Mouse (Mus musculus): ENCODE data around the gene Tmem182.

Gene Tmem182

DNA sequence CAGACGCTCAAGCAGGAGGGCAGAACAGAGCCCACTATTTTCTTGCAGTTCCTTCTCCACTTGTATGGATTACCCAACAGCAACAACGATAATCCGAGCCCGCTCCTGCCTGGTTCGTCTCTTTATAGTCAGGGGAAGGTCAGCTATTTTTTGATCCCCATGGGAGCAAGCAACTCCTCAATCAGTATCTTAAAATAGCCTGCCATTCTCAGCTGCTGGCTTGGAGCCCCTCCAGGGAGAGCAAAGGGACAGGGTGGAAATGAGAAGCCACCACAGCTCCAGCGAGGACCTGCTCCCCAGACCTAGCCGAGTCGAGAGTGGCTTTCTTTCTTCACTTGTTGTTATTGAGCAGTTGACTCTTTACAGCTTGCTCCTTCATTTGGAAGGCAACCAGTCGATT lies at the start of gene Tmem182:
Tmem182 (plus strand) TSS at position 251 of the 400 bp plus-strand sequence.
- no peak for DNase-seq

DNA sequence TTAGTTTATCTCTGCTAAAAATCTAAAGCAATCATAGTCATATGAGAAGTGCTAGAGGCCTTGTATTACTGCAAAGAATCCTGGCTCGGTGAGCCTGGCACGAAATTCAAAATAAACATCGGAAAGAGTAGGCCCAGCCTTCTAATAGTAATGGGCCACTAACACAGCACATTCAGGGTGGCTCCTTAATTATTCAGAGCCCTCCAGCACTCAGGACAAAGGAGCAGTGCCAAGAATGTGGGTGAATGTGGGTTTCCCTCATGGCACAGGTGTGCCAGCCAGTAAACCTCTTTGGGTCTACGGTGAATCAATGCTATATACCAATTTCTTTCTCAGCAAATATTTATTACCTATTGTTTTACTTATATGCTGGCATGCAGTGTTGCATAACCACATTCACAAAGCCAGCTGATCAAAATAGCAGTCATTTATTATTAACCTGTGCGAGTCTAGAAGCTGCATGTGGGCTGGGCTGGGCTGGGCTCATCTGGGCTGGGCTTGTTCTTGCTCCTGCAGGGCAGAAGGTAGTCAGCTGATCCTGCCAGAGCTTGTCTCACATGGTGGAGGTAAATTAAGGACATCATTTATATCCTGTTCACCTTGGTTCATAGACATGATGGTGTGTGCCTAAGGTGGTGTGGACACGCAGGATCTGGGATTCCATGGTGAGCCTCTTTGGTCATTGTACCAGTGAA lies 45.5 kb upstream of the Tmem182 start:
- no peak for DNase-seq

DNA sequence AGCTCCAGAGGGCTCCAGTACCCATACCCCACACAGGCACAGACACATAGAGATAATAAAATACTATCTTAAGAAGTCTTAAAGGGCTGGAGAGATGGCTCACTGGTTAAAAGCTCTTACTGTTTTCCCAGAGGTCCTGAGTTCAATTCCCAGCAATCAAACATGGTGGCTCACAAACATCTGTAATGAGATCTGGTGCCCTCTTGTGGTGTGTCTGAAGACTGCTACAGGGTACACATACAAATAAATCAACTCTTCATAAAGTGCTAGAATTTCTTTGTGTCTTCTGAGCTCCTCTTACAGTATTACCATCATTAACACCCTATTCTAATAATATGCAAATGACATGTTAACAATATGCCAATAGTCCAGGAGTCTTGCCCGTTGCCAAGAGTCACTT lies 41.4 kb upstream of the Tmem182 start:
- DNase-seq = no peak

DNA sequence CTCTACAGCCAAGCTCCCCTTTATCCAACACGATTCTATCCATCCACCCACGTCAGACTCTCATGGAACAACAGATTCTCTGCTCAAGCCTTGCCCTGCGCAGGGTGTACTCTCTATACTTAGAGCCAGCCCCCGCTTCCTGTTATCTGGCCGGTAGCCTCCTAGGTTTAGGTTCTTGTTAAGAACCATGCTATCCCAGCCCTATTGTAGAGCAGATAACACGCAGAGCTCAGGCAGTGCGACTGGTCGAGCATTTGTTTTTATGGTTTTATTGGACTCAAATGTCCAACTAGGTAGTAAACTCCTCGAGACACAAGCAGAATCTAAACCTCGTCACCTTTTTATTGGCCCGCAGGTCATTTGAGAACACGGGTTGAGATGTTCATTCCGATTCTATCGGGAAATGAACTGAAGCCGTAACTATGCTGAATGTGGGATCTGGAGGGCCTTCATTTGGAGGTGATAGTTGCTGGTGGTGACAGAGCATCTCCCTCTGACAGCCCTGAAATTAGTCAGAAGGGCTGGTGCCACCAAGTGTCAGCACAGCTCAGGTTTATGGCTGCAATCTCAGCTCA lies 40.6 kb upstream of the Tmem182 start:
- no peak for DNase-seq

DNA sequence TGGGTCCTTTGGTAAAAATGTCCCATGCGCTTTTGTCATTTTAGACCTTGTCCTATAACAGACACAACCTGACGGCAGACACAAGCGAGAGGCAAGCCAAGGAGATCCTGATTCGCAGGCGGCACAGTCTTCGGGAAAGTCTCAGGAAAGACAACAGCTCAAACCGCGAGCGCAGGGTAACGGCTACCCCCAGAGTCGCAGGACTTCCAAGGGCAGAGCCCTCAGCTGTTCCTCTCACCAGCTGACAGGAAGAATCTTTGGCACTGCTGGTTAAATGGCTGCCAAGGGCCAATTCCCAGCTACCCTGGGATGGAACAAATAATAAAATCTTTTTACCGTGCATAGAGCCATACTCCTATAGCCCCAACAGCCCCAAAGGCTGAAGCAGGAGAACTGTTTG lies 39.9 kb upstream of the Tmem182 start:
- no peak for DNase-seq

DNA sequence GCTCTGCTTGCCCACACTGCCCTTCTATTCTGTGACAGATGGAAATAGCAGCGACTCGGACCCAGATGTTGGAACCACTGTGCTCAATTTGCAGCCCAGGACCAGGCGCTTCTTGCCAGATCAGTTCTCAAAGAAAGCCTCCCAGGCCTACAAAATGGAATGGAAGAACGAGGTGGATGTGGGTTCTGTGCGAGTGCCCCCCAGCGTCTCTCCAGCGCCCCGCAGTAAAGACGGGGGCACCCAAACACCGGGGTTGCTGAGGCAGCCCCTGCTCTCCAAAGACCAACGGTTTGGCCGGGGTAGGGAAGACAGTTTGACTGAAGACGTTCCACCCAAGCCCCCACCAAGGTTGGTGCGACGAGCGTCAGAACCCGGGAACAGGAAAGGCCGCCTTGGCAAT lies 37.8 kb upstream of the Tmem182 start:
- no peak for DNase-seq

DNA sequence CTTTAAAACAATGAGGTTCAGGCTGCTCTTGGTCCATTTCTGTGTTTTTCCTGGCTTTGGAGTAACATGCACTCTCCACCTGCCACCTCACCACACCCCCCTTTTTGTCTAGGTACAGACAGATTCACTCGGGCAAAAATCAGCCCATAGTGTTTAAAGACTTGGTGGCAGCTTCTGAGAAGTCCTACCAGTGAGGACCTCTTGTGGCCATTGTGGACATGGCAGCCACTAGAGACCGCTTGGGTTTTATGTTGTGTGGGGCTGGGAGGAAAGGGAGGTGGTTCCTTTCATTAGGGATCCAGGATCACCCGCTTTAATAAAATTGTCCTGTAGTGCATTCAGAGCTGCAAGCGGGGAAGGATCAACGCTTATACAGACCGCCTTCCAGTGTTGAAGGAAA lies 36.8 kb upstream of the Tmem182 start:
- DNase-seq = no peak

DNA sequence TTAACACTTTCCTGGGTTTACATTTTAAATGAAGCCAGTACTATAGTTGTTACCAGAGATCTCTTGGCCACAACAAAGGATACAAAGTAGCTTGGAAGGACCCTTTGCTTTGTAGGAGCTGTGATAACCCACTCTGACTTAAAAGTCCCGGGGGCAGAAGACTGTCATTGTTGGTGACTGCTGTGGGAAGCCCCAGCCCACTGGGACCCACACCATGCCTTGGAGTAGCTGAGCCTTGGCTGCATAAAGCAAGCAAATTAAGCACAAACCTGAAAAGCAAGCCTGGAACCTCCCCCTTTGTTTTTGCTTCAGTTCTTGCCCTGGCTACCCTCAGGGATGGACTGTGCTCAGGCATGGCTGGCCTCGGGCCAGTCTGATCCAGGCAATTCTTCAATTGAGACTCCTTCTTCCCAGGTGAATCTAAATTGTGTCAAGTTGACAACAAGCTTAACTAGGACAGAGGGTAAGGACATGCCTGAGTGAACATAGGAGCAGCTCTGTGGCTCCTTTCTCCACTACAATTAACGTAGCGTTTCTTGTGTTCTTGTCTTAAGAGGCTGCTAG lies 36.0 kb upstream of the Tmem182 start:
- no peak for DNase-seq

DNA sequence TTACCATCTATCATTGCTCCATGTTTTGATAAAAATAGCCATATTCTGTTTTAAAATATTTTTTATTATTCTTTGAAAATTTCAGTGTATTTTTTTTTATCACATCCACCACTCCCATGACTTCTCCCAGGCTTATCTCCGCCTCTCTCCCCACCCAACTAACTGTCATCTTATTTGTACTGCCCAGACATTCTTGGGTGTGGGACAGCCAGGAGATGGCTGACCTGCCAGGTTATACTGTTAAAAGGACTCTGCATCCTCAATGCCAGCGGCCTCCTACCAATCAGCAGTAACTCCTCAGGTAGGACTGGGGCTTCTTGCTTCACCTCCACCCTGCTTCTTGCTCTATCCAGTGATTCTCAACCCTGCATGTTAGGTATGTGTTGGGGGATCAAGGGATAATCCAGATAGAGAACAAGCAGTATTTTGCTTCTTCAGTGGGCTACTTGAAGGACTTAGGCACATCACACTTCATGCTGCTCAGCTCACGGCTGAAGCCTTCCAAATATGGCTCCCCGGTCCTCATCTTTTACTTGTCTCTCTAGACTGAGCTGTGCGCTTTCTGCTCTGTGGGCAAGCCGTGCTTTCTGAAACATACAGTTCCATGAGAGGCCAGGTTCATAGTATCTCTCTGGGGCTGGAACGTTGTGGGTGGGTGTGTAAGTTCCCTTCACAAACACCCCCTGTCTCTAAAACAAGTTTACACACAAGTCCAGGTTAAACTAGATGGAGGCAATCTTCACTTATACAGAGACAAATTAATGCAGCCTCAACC lies 34.0 kb upstream of the Tmem182 start:
- DNase-seq = no peak

DNA sequence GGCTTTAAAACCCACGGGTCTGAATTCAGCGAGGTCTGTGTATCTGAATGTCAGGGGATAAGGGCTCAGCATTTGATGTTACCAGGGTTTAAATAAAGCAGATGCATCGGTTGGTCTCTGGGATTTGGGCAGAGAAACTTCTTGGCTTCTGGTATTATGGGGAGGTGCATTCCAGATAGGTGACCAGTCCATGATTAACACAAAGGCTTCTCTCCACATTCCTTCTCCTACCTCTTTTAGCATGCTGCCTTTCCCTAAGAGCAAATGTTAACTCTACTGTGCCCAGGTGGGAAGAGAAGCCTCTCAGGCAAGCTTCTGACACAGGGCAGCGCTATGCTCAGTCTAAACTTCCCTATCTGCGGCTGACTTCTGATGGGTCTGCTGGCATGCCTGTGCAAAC lies 32.2 kb upstream of the Tmem182 start:
- DNase-seq = no peak

DNA sequence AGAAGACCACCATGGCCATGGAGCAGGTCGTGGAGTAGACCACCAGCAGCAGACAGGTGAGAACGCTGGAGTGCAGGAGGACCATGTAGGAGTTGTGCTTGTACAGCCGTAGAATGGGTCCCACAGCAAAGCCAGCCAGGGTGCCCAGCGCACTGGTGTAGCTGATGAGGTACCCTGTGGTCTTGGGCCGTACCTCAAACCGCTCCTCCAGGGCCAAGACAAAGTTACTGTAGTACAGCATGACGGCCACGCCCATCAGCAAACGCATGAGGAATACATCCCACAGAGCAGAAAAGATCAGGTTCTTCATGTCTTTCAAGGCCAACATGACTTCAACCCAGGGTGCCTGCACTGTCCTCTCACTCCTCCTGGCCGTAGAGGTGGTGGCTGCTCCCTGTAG lies 31.4 kb upstream of the Tmem182 start:
- DNase-seq = no peak

DNA sequence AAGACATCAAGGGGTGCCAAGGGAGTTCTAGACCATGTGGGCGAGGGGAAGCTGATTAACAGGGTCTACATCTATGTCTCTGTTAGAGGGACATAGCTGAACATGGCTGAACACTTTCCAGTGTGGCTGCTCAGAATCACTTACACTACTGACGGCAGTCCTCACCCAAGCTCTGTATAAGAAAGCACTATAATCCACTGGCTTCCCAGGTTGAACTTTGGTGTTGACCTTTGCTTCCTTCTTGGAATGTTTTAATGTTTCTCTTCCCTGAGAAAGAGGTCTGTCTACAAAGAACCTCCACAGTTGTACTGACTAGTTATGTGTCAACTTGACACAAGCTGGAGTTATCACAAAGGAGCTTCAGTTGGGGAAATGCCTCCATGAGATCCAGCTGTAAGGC lies 29.3 kb upstream of the Tmem182 start:
- no peak for DNase-seq

DNA sequence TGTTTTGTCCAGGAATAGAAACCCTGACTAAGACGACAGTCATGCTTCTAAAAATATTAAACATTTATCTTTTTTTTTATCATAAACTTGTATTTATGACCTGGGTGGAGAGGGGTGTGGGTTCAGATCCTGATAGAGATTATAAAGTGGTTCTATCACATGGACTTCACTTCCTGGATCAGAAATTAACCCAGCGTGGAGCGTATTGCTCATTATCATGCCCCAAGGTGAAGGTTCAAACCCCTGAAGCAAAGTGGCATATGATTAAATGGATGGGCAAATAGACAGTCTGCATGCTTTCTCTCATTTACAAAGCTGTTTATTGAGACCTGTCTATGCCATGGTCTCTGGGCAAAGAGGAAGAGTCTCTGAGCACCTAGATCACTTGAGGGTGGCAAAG lies 28.6 kb upstream of the Tmem182 start:
- no peak for DNase-seq

DNA sequence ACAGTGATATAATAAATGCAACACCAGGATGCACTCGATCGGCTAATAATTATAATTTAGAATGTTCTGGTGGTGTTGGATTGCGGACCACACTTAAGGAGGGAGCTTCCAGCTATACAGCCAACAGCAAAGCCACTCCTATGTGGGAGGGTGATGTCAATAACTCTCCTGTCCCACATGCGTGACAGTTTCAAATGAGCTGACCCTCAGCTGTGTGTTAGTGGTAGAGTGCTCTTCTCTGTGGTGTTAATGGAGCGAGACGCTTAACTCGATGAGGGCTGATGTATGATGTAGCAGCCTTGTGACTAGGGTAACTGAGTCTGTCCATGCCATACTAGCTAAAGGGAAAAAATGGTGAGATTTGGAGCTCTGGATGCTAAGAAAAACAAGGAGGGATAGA lies 22.0 kb upstream of the Tmem182 start:
- no peak for DNase-seq

DNA sequence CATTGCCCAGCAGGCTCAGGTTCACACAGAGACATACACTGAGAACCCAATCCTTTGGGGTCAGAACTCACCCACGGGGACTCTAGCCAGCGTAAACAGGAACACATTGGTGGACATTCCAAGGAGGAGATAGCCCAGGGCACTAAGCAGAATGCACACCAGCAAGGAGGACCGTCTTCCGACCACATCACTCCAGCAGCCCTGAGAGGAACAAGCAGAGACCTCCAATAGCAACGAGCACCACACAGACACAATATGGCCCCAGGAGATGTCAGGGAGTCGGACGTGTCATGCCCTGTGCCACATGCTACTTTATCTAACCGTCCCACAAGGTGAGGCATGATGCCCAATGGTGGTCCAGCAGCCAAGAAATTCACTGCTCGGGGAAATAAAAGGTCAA lies 21.1 kb upstream of the Tmem182 start:
- no peak for DNase-seq

DNA sequence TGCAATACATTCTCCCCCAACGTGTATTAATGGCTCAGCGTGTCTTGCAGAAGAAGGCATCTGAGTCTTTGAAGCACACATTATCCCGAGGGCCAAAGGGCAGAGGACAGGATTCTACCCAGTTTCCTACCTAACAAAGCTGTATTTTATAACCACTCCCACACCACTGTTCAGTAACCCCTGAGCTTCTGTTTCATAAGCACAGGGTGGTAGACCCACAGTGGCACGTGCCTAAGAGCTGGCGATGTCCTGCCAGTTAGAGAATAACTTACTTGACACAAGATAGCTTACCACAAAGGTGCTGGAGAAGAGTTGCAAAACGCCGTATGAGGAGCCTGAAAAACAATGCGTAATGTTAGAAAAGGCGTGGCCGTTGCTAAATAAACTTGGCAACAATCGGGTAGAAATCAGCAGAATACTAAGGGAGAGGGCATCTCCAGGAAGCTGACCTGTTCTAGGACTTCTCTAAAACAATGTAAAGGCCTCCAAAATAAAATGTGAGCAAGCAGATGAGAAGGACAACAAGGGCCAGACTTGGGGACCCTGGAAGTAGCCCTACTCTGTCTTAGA lies 19.4 kb upstream of the Tmem182 start:
- DNase-seq = no peak

DNA sequence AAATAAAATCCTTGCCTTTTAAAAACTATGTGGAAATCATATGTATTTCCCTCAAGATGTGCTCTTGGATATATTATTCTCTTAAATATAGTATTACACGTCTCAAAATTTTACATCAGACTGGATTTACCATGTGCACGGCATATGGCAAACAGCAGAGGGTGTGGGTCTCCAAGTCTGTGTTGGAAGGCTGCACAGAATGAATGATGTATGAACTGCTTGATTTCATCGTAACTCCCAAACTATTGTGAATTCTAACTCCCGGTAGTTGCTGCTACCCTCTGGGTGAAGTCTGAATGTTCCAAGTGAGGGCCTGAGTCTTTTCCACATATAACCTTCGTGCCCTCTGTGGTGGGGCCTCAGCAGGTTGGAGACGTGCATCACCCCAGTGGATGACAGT lies 16.4 kb upstream of the Tmem182 start:
- no peak for DNase-seq

DNA sequence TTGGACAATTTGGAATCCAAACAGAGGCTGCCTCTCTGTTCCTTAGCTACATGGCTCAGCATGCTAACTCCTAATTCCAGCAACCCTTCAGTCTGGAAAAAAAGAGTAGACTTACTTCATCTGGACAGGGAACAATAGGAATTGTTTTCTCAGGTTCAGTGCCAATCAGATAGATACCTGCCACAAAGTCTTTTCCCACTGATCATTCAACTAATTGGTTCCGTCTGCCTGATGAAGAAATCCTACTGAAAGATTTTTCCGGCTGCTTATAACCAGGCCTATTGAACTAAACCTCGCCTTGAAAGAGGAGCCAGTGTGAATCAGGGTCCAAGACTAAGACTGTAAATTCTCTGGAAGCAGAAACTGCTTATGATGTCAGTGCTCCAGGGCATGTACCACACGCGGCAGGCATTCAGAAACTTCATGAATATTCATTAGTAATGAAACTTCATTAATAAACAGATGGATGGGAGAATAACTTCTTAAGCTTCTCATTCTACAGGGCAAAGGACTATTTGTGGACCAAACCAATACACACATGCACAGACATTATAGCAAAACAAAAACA lies 15.7 kb upstream of the Tmem182 start:
- no peak for DNase-seq

DNA sequence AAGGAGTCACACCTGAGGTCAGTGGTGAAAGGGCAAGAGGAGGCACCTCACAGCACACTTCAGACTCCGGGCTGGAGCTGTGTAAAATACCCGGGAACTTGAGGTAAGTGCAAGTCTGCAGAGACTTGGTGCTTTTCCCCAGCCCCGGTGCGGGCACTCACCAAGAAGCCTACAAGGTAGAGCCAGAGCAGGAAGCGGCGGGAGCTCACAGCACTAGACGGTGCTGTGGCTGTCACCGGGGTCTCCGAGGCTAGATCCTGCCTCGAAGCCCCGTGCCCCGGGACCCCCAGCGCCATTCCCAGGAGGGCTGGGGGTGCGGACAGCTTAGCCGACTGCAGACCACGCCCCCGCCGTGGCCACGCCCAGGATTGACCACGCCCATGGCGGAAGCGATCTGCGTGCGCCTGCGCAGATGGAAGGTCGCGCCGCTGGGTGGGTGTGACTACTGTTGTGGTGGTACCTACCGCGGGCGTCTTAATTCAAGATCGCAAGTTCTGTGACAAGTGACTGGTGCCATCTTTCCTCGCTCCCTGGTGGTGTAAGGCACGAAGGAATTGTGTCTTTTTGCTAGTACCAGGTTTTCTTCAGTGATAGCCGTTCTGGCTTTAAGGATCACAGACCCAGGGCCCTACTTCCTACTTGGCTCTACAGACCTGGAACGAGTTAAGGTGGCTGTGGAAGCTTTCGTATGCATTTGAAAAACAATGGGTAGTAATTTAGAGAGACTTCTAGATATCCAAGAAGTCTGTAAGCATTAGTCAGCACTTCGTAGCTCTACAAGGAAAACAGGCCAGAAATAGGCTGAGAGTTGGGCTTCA lies 14.9 kb upstream of the Tmem182 start, which contains the start of gene Mfsd9:
Mfsd9 (minus strand) TSS at position 364 of the 818 bp plus-strand sequence.
- peak; percentile 58 for DNase-seq

DNA sequence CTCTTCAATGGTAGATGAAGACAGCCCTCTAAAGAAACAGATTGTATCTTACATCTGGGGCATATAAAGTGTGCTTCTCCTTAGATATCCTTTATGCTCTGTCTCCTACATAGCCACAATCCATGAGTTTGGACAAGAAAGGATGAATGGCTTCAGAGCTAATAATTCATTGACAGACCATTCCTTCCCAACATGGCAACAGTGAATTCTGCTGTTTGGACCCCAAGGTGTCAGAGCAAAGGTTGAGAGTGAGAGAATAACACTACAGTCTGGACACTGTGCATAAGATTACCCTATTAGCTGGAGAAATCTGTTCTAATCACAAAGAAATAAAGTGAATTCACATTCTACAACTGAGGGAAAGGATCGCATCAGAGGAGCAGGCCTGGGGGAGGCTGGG lies 9.9 kb upstream of the Tmem182 start:
- no peak for DNase-seq

DNA sequence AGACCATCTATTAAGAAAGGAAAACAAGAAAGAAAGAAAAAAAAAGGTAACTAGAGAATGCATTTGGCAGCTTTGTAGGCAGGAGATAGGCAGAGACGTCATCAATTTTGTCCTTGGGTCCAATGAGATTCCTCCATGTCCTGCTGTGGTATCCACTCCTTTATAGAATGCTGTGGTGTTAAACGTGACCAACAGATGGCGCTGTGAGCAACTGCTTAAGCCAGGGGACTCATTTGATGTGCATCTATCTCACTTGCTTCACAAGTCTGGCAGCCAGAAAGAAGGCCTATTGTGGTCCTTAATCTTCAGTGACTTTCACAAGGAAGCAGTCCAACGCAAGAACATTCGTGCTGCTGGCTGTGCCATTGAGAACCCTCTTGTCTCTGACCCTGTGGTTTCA lies 8.1 kb upstream of the Tmem182 start:
- DNase-seq = peak; percentile 7

DNA sequence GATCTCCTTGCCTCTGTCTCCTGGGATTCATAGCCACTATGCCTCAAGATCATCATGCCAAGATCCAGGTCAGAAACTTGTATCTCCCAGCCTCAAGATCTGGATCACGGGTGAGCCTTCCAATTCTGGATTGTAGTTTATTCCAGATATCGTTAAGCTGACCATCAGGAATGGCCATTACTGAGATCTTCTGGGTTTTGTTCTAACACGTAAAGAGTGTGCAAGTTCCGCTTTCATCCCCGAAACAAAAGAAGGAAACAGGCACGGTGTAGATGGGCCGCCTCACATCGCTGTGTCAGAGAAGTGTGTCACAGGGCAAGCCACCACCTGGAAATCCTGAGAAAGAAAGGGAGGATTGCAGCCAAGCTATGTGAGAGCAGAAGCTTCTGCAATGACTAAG lies 6.3 kb upstream of the Tmem182 start:
- no peak for DNase-seq
